ENCODE assay signal across 24 mouse cellular contexts in the genomic region with DNA sequence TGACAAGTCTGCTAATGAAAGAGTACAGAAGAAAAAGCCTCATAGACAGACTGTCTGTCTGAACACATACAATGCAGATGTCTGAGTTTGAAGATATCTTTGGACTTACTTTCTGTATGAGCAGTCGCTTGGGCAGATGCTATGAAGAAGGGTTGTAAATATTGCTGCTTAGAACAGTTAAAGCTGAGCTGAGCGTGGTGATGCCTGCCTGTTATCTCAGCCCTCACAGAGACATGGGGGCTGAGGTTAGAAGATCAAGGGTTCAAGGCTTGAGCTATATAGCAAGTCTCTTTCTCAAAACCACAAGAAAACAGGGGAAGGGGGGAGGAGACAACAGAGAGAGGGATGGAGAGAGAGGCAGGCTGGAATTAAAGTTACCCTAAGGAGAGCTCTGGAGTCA.
DNase-seq lines count a peak whose midpoint lies in the region; ATAC-seq and TF ChIP-seq lines count a peak whose summit lies in the region.
"Had no signal": no experiment of that assay in that cellular context is flagged by ENCODE, and none has a peak within 500 bp of the region (broad histone marks: within the 10 kb centered on the region; RNA-seq: fewer than 3 reads in every experiment).

No protein-coding gene starts in this region.

- no peaks in the 10 kb centered on the region for H3K36me3 ChIP-seq in thymus, adult 2 months (ENCODE audit: control insufficient read depth, insufficient read depth, low read length)
- no peaks in the 10 kb centered on the region for H3K36me3 ChIP-seq in liver, postnatal 0 days (replicated peaks; ENCODE audit: insufficient read depth, low read length)
- H3K36me3 ChIP-seq: forebrain, embryonic 10.5 days; heart, embryonic 12.5 days; heart, embryonic 15.5 days had no signal

- no peak overlapping the region for H3K4me3 ChIP-seq in thymus, adult 2 months (ENCODE audit: control insufficient read depth, insufficient read depth, low read length)
- no peak overlapping the region for H3K4me3 ChIP-seq in liver, postnatal 0 days (ENCODE audit: low read depth, low read length)
- H3K4me3 ChIP-seq: forebrain, embryonic 10.5 days; forebrain, embryonic 13.5 days; heart, embryonic 12.5 days; heart, embryonic 15.5 days had no signal

- whole genome bisulfite sequencing in thymus, adult 2 months: 10% methylated on average over 2 of the region's 2 CpGs
- WGBS in liver, postnatal 0 days (ENCODE audit: insufficient replicate concordance): 73% methylated on average over 2 of the region's 2 CpGs

- TF ChIP-seq EP300 in liver, postnatal 0 days (IDR thresholded peaks at IDR 0.05; ENCODE audit: low read depth): no peak

- peak; percentile 8; the same call in 1 of the 2 replicates for ATAC-seq in neutrophil, adult 5-6 weeks (ENCODE audit: extremely low read depth, insufficient number of reproducible peaks, low FRiP score, poor library complexity, severe bottlenecking)
- ATAC-seq in liver, postnatal 0 days: no peak
- ATAC-seq: forebrain, embryonic 13.5 days; forebrain, embryonic 16.5 days; hindbrain, postnatal 0 days had no signal

- peaks cover 13% of the 10 kb centered on the region for H3K4me1 ChIP-seq in thymus, adult 2 months (replicated peaks; ENCODE audit: control insufficient read depth, insufficient read depth, low read length)
- H3K4me1 ChIP-seq in liver, postnatal 0 days (ENCODE audit: insufficient read depth): no peaks in the 10 kb centered on the region
- H3K4me1 ChIP-seq: forebrain, embryonic 10.5 days; forebrain, embryonic 13.5 days; heart, embryonic 12.5 days; heart, embryonic 15.5 days had no signal

- no peaks in the 10 kb centered on the region for H3K9me3 ChIP-seq in liver, postnatal 0 days (ENCODE audit: low read length)
- H3K9me3 ChIP-seq: forebrain, embryonic 10.5 days; forebrain, embryonic 13.5 days; heart, embryonic 12.5 days; heart, embryonic 15.5 days had no signal

- TF ChIP-seq CTCF in thymus, adult 2 months (IDR thresholded peaks at IDR 0.05; ENCODE audit: borderline replicate concordance, control insufficient read depth, extremely low read depth, insufficient read depth, low read length, poor library complexity): no peak
- TF ChIP-seq CTCF in liver, postnatal 0 days (IDR thresholded peaks at IDR 0.05; ENCODE audit: low read depth): no peak

- no peaks in the 10 kb centered on the region for H3K27me3 ChIP-seq in thymus, adult 2 months (ENCODE audit: control insufficient read depth, insufficient read depth, low read length)
- no peaks in the 10 kb centered on the region for H3K27me3 ChIP-seq in liver, postnatal 0 days (ENCODE audit: insufficient read depth, low read length)
- H3K27me3 ChIP-seq: forebrain, embryonic 13.5 days; heart, embryonic 12.5 days; heart, embryonic 15.5 days had no signal

- DNase-seq in thymus, adult 2 months: peak; percentile 26
- DNase-seq in thymus, postnatal 4 days: no peak
- peak; percentile 51 for DNase-seq in induced T-regulatory cell, adult 2 months (ENCODE audit: low read depth)
- DNase-seq in thymus, postnatal 36 days: peak; percentile 14 to 42
- DNase-seq in liver, postnatal 0 days: no peak
- DNase-seq in kidney, adult 8-10 months: no peak
- DNase-seq: adrenal gland, adult 2 months; adrenal gland, postnatal 14 days; cerebellum, adult 11-12 months; cerebellum, adult 8-10 months; cerebellum, postnatal 10 days; gastrocnemius, postnatal 10 days; gastrocnemius, postnatal 36 days; heart, adult 11 months; heart, postnatal 14 days; heart, postnatal 4 days had no signal

- H3K9ac ChIP-seq in liver, postnatal 0 days (replicated peaks): no peak overlapping the region
- H3K9ac ChIP-seq: forebrain, embryonic 13.5 days; heart, embryonic 12.5 days; heart, embryonic 15.5 days; hindbrain, embryonic 14.5 days had no signal

- no peak overlapping the region for H3K4me2 ChIP-seq in liver, postnatal 0 days (ENCODE audit: low read depth, low read length)
- H3K4me2 ChIP-seq: forebrain, embryonic 13.5 days; heart, embryonic 12.5 days; heart, embryonic 15.5 days; hindbrain, embryonic 14.5 days had no signal

- no peak for TF ChIP-seq POLR2A in thymus, adult 2 months (IDR thresholded peaks at IDR 0.05; ENCODE audit: control insufficient read depth, extremely low read depth, insufficient read depth, low read length, poor library complexity)

- peak overlapping the region; percentile 42; the same call in 1 of the 2 replicates for H3K27ac ChIP-seq in thymus, adult 2 months (ENCODE audit: control insufficient read depth, insufficient read depth, low read length)
- H3K27ac ChIP-seq in liver, postnatal 0 days (ENCODE audit: low read depth): no peak overlapping the region
- H3K27ac ChIP-seq: forebrain, embryonic 10.5 days; forebrain, embryonic 13.5 days; heart, embryonic 15.5 days; hindbrain, embryonic 14.5 days; hindbrain, postnatal 0 days had no signal

Comparison
In these comparisons a context has a peak if more than half of its experiments do, and no peak if none do; other contexts are left out.
1. DNase-seq: peak in thymus, adult 2 months (single experiment), induced T-regulatory cell, adult 2 months (single experiment) and thymus, postnatal 36 days (2 of 2); none in thymus, postnatal 4 days (single experiment), liver, postnatal 0 days (single experiment) and kidney, adult 8-10 months (0 of 2).